Mouse (Mus musculus) bone marrow macrophage, adult 2 months (primary cell): ENCODE results near the gene Cabp7.

Experiments
- CTCF ChIP-seq: IDR thresholded peaks from 2 replicates; pipeline ENCODE4 v1.5.1; 2012; ENCODE audit warnings: low read depth, mild to moderate bottlenecking, low read length, moderate library complexity
- POLR2A ChIP-seq: IDR thresholded peaks from 2 replicates; pipeline ENCODE4 v1.6.1; 2012; ENCODE audit warnings: mild to moderate bottlenecking, low read depth, low read length, borderline replicate concordance

DNA sequence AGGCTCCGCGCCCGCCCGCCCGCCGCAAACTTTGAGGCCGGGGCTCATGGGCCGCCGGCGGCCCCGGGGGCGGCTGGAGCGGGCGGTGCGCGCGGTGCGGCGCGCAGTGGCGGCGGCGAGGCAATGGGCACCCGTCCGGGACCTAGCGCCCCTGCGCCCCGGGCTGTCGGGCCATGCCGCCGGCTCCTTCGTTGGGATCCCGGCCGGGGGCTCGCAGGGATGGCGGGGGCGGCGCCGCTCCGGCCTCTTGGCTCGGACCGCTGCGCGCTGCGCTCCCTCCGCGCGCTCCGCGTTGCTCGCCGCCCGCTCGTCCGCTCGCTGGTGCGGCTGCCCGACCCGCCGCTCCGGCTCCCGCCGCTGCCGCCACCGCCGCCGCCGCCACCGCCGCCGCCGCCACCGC is at the start of gene Cabp7:
- TF ChIP-seq POLR2A (no peak), CTCF (no peak)
